Mouse (Mus musculus) c-Kit-negative CD71-positive TER-119-positive erythroid progenitor cells, embryonic 14.5 days (primary cell): ENCODE results near the gene Hdac7.

Experiments
- DNase-seq: peaks from one replicate; pipeline ENCODE4 v3.0.0-alpha.2; 2013; ENCODE audit warnings: low read depth, low spot score

Gene Hdac7

GRCm38 (mm10) chr15:97854551-97854950 is 10.2 kb upstream of the Hdac7 start:
- DNase-seq: no peak

- DNase-seq: no peak
Observed at GRCm38 (mm10) chr15:97854059-97854458, 9.8 kb upstream of the Hdac7 start.

GRCm38 (mm10) chr15:97852291-97852690 is 8.0 kb upstream of the Hdac7 start:
- DNase-seq: no peak

- DNase-seq: peak; percentile 44
Observed at GRCm38 (mm10) chr15:97851011-97851410, 6.7 kb upstream of the Hdac7 start.

- DNase-seq: peak; percentile 41
Observed at GRCm38 (mm10) chr15:97850441-97850840, 6.1 kb upstream of the Hdac7 start.

- peak; percentile 91 for DNase-seq
Observed at GRCm38 (mm10) chr15:97849116-97849911, 5.0 kb upstream of the Hdac7 start.

GRCm38 (mm10) chr15:97847866-97848265 is 3.6 kb upstream of the Hdac7 start:
- DNase-seq: no peak

GRCm38 (mm10) chr15:97847285-97847684 is 3.0 kb upstream of the Hdac7 start:
- no peak for DNase-seq

GRCm38 (mm10) chr15:97846121-97846882 is 2.0 kb upstream of the Hdac7 start:
- DNase-seq: no peak

GRCm38 (mm10) chr15:97843247-97843651 is 1.1 kb downstream of the Hdac7 start:
- DNase-seq: no peak

GRCm38 (mm10) chr15:97842058-97842457 is 2.2 kb downstream of the Hdac7 start:
- no peak for DNase-seq

GRCm38 (mm10) chr15:97841383-97841782 is 2.9 kb downstream of the Hdac7 start:
- no peak for DNase-seq

- no peak for DNase-seq
Observed at GRCm38 (mm10) chr15:97840781-97841180, 3.5 kb downstream of the Hdac7 start.

GRCm38 (mm10) chr15:97839991-97840455 is 4.3 kb downstream of the Hdac7 start:
- DNase-seq: no peak

- no peak for DNase-seq
Observed at GRCm38 (mm10) chr15:97839473-97839872, 4.8 kb downstream of the Hdac7 start.

GRCm38 (mm10) chr15:97839012-97839411 is 5.3 kb downstream of the Hdac7 start:
- no peak for DNase-seq

- no peak for DNase-seq
Observed at GRCm38 (mm10) chr15:97838395-97838794, 5.9 kb downstream of the Hdac7 start.

- no peak for DNase-seq
Observed at GRCm38 (mm10) chr15:97837491-97838061, 6.7 kb downstream of the Hdac7 start.

GRCm38 (mm10) chr15:97836894-97837247 is 7.4 kb downstream of the Hdac7 start:
- DNase-seq: no peak

GRCm38 (mm10) chr15:97836153-97836893 is 8.0 kb downstream of the Hdac7 start:
- no peak for DNase-seq

GRCm38 (mm10) chr15:97832764-97833479 is 11.4 kb downstream of the Hdac7 start:
- DNase-seq: no peak
